Mouse (Mus musculus) CH12.LX (cell line): ENCODE measurements around the gene Gpcpd1. TPM values are rescaled to one million over a fixed set of nuclear protein-coding genes. Genes with fewer than 3 reads are reported as not detected.

Experiments
- DNase-seq: peaks from one replicate; pipeline ENCODE4 v3.0.0-alpha.2; 2013; ENCODE audit errors: extremely low read depth
- H3K27ac ChIP-seq: 2 replicates; pipeline ENCODE4 v1.5.1; 2012; ENCODE audit warnings: low read depth, mild to moderate bottlenecking, control low read depth, moderate library complexity; ENCODE audit not compliant: insufficient read depth
- H3K27me3 ChIP-seq: replicated peaks from 2 replicates; pipeline ENCODE3; 2012; ENCODE audit warnings: inconsistent platforms
- H3K36me3 ChIP-seq, 2 experiments: replicated peaks in 1 of 2; 2 replicates each; pipeline versions ENCODE3 to v1.6.1; 2012; ENCODE audit warnings: inconsistent platforms in 1 of 2, low read length in 1 of 2, mild to moderate bottlenecking in 1 of 2, mixed read lengths in 1 of 2, moderate library complexity in 1 of 2; ENCODE audit not compliant: control insufficient read depth in 1 of 2, insufficient read depth in 1 of 2
- H3K4me1 ChIP-seq, 2 experiments: 2 replicates each; pipeline ENCODE4 v1.6.1; 2012; ENCODE audit warnings: inconsistent platforms in 1 of 2, moderate library complexity in 1 of 2; ENCODE audit not compliant: insufficient read depth in 2 of 2, control insufficient read depth in 1 of 2
- H3K4me2 ChIP-seq: 2 replicates; pipeline ENCODE4 v1.6.1; 2012; ENCODE audit warnings: low read depth, mild to moderate bottlenecking, control low read depth; ENCODE audit not compliant: poor library complexity, insufficient read depth, severe bottlenecking
- H3K4me3 ChIP-seq, 3 experiments: fragments of 150-350 bp in 1 of 3; sonication (generic) in 1 of 3; replicated peaks in 1 of 3; 2 replicates each; pipeline versions ENCODE3 to v1.5.1; 2011 to 2012; ENCODE audit warnings: low read depth in 2 of 3, low read length in 2 of 3, mild to moderate bottlenecking in 2 of 3, moderate library complexity in 2 of 3, control low read depth in 1 of 3, improper control_type of control experiment in 1 of 3, inconsistent platforms in 1 of 3, mixed read lengths in 1 of 3; ENCODE audit not compliant: poor library complexity in 1 of 3
- H3K79me2 ChIP-seq: replicated peaks from 2 replicates; pipeline ENCODE4 v1.6.1; 2012; ENCODE audit warnings: mild to moderate bottlenecking, moderate library complexity; ENCODE audit not compliant: control insufficient read depth, poor library complexity, insufficient read depth, severe bottlenecking; ENCODE audit errors: extremely low read depth
- H3K9ac ChIP-seq: 2 replicates; pipeline ENCODE4 v1.6.1; 2012; ENCODE audit warnings: low read depth, mild to moderate bottlenecking, control low read depth, moderate library complexity; ENCODE audit not compliant: insufficient read depth
- H3K9me3 ChIP-seq: replicated peaks from 2 replicates; pipeline ENCODE3; 2012; ENCODE audit warnings: low read length, inconsistent platforms, mixed read lengths
- BHLHE40 ChIP-seq: IDR thresholded peaks from 2 replicates; pipeline ENCODE4 v1.6.1; 2011; ENCODE audit warnings: mild to moderate bottlenecking, low read depth, low read length, improper control_type of control experiment
- CHD2 ChIP-seq: IDR thresholded peaks from 2 replicates; pipeline ENCODE4 v1.6.1; 2011; ENCODE audit warnings: low read length, improper control_type of control experiment
- CTCF ChIP-seq, 2 experiments: IDR thresholded peaks in 1 of 2; conservative IDR thresholded peaks in 1 of 2; 2 replicates each; pipeline ENCODE4 v1.5.1; 2011 to 2012; ENCODE audit warnings: low read depth in 2 of 2, low read length in 2 of 2, improper control_type of control experiment in 1 of 2, inconsistent platforms in 1 of 2, mild to moderate bottlenecking in 1 of 2, moderate library complexity in 1 of 2
- E2F4 ChIP-seq: IDR thresholded peaks from 2 replicates; pipeline ENCODE4 v1.6.1; 2011; ENCODE audit warnings: low read depth, low read length, improper control_type of control experiment; ENCODE audit not compliant: insufficient replicate concordance
- ELF1 ChIP-seq: IDR thresholded peaks from 2 replicates; pipeline ENCODE4 v1.6.1; 2014; ENCODE audit warnings: low read depth, mild to moderate bottlenecking, inconsistent platforms, low read length, improper control_type of control experiment
- EP300 ChIP-seq: IDR thresholded peaks from 2 replicates; pipeline ENCODE4 v1.6.1; 2011; ENCODE audit warnings: low read length, improper control_type of control experiment
- ETS1 ChIP-seq: conservative IDR thresholded peaks from 2 replicates; pipeline ENCODE4 v1.6.1; 2012; ENCODE audit warnings: low read depth, mild to moderate bottlenecking, inconsistent platforms, low read length, improper control_type of control experiment, moderate library complexity
- GABPA ChIP-seq: IDR thresholded peaks from 2 replicates; pipeline ENCODE4 v1.6.1; 2012; ENCODE audit warnings: low read depth, low read length, improper control_type of control experiment, inconsistent platforms; ENCODE audit not compliant: insufficient replicate concordance
- HCFC1 ChIP-seq: IDR thresholded peaks from 2 replicates; pipeline ENCODE4 v1.6.1; 2012; ENCODE audit warnings: low read depth, mild to moderate bottlenecking, inconsistent platforms, low read length, improper control_type of control experiment
- IRF4 ChIP-seq: IDR thresholded peaks from 2 replicates; pipeline ENCODE4 v1.6.1; 2014; ENCODE audit warnings: low read depth, mild to moderate bottlenecking, inconsistent platforms, low read length, improper control_type of control experiment
- JUN ChIP-seq: IDR thresholded peaks from 2 replicates; pipeline ENCODE4 v1.6.1; 2011; ENCODE audit warnings: low read depth, mild to moderate bottlenecking, low read length, improper control_type of control experiment, moderate library complexity; ENCODE audit not compliant: insufficient read depth
- JUND ChIP-seq: conservative IDR thresholded peaks from 2 replicates; pipeline ENCODE4 v1.6.1; 2011; ENCODE audit warnings: low read depth, low read length, improper control_type of control experiment
- KAT2A ChIP-seq: IDR thresholded peaks from 2 replicates; pipeline ENCODE4 v1.6.1; 2012; ENCODE audit warnings: low read length, improper control_type of control experiment, inconsistent platforms; ENCODE audit not compliant: insufficient replicate concordance
- MAFK ChIP-seq: IDR thresholded peaks from 2 replicates; pipeline ENCODE4 v1.6.1; 2011; ENCODE audit warnings: low read length, improper control_type of control experiment; ENCODE audit not compliant: insufficient replicate concordance
- MAX ChIP-seq: IDR thresholded peaks from 2 replicates; pipeline ENCODE4 v1.6.1; 2011; ENCODE audit warnings: low read length, improper control_type of control experiment
- MAZ ChIP-seq: IDR thresholded peaks from 2 replicates; pipeline ENCODE4 v1.6.1; 2012; ENCODE audit warnings: low read depth, mild to moderate bottlenecking, inconsistent platforms, low read length, improper control_type of control experiment, moderate library complexity
- MEF2A ChIP-seq: IDR thresholded peaks from 2 replicates; pipeline ENCODE4 v1.6.1; 2014; ENCODE audit warnings: low read depth, mild to moderate bottlenecking, inconsistent platforms, low read length, improper control_type of control experiment, borderline replicate concordance
- MXI1 ChIP-seq: IDR thresholded peaks from 2 replicates; pipeline ENCODE4 v1.6.1; 2011; ENCODE audit warnings: mild to moderate bottlenecking, low read depth, low read length, improper control_type of control experiment
- MYC ChIP-seq: IDR thresholded peaks from 2 replicates; pipeline ENCODE4 v1.6.1; 2011; ENCODE audit warnings: low read depth, mild to moderate bottlenecking, improper control_type of control experiment, low read length
- NELFE ChIP-seq: IDR thresholded peaks from 2 replicates; pipeline ENCODE4 v1.6.1; 2011; ENCODE audit warnings: low read depth, low read length, improper control_type of control experiment
- PAX5 ChIP-seq: IDR thresholded peaks from 2 replicates; pipeline ENCODE4 v1.6.1; 2012; ENCODE audit warnings: low read length, inconsistent platforms, mixed read lengths
- POLR2A ChIP-seq: IDR thresholded peaks from 2 replicates; pipeline ENCODE4 v1.6.1; 2011; ENCODE audit warnings: low read depth, mild to moderate bottlenecking, improper control_type of control experiment, low read length
- POLR2AphosphoS2 ChIP-seq: IDR thresholded peaks from 2 replicates; pipeline ENCODE4 v1.6.1; 2011; ENCODE audit warnings: low read depth, low read length, improper control_type of control experiment
- RCOR1 ChIP-seq: conservative IDR thresholded peaks from 2 replicates; pipeline ENCODE4 v1.6.1; 2012; ENCODE audit warnings: low read depth, mild to moderate bottlenecking, inconsistent platforms, low read length, improper control_type of control experiment
- SIN3A ChIP-seq: IDR thresholded peaks from 2 replicates; pipeline ENCODE4 v1.6.1; 2012; ENCODE audit warnings: low read length, improper control_type of control experiment, inconsistent platforms
- SMC3 ChIP-seq: IDR thresholded peaks from 2 replicates; pipeline ENCODE4 v1.6.1; 2011; ENCODE audit warnings: low read depth, low read length, improper control_type of control experiment
- TCF12 ChIP-seq: IDR thresholded peaks from 2 replicates; pipeline ENCODE4 v1.6.1; 2014; ENCODE audit warnings: low read depth, mild to moderate bottlenecking, inconsistent platforms, low read length, improper control_type of control experiment
- UBTF ChIP-seq: IDR thresholded peaks from 2 replicates; pipeline ENCODE4 v1.6.1; 2012; ENCODE audit warnings: low read depth, mild to moderate bottlenecking, inconsistent platforms, low read length, improper control_type of control experiment, moderate library complexity
- USF1 ChIP-seq: IDR thresholded peaks from 2 replicates; pipeline ENCODE4 v1.6.1; 2014; ENCODE audit warnings: low read depth, mild to moderate bottlenecking, inconsistent platforms, low read length, improper control_type of control experiment
- ZC3H11A ChIP-seq: IDR thresholded peaks from 2 replicates; pipeline ENCODE4 v1.6.1; 2012; ENCODE audit warnings: low read depth, mild to moderate bottlenecking, inconsistent platforms, low read length, improper control_type of control experiment
- ZMIZ1 ChIP-seq: IDR thresholded peaks from 2 replicates; pipeline ENCODE4 v1.6.1; 2012; ENCODE audit warnings: low read depth, mild to moderate bottlenecking, inconsistent platforms, low read length, improper control_type of control experiment
- ZNF384 ChIP-seq: IDR thresholded peaks from 2 replicates; pipeline ENCODE4 v1.6.1; 2012; ENCODE audit warnings: low read depth, low read length, improper control_type of control experiment, inconsistent platforms
- dilution Hi-C: fragments of 300-500 bp; cut with MboI; formaldehyde crosslinking; loops from 2 replicates; pipeline ENCODE4 v1.14.3; 2020; ENCODE audit warnings: low sequenced_read_pairs; ENCODE audit not compliant: extremely low pct_unique_long_range_greater_than_20kb, extremely low pct_ligation_motif_present
- in situ Hi-C: fragments of 300-500 bp; cut with MboI; formaldehyde crosslinking; loops from 3 replicates; pipeline ENCODE4 v1.14.3; 2019; ENCODE audit warnings: low sequenced_read_pairs, low pct_ligation_motif_present, low pct_unique_long_range_greater_than_20kb, mixed read lengths
- polyA plus RNA-seq: library from polyadenylated mRNA; unstranded; fragments of >175 nt; gene quantifications from 2 replicates; pipeline ENCODE4 v1.2.1, GENCODE M21; 2012; ENCODE audit warnings: low read depth; ENCODE audit not compliant: insufficient read length
- total RNA-seq, 2 experiments: library from RNA; depleted of rRNA; stranded (reverse); fragments of 300-350 nt in 1 of 2; fragments of >200 nt in 1 of 2; gene quantifications; 2 replicates each; pipeline ENCODE4 v1.2.3; 2012 to 2014

Gene Gpcpd1
- total and polyA plus RNA-seq, 3 experiments, result 30.9 to 60.8 (median 33.5) TPM

DNA sequence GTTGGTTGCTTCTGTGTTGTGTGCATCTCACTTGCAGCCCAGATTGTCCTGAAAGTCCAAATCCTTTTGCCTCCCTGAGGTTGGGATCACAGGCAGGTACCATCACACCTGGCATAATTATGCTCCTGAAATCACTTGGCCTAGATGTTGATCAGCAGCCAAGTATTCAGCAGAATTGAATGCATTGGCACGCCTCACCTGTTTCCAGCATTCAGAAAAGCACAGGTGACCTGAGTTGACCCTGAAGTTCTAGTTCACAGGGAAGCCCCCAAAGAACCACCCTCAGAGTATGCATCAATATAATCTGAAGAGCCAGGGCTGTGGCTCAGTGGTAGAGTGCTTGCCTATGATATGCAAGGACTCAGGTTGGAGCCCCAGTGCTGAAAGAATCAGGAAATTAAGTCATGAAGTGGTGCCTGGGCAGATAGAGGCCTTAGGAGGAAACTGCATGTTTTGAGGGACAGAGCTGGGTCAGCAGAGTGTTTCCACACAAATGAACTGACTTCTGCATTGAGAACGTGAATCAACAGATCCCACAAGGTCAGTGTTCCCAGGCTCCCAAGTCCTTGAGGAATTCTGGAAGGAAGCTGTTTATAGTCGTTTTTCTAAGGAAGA lies 10.4 kb upstream of the Gpcpd1 start:
- Histone ChIP-seq H3K36me3 (no peaks in the 10 kb centered on the region), H3K79me2 (no peaks in the 10 kb centered on the region), H3K4me3 (no peak overlapping the region), H3K4me1 (peaks cover 8 to 55% of the 10 kb centered on the region in 2 experiments), H3K27ac (no peak overlapping the region), H3K9me3 (no peaks in the 10 kb centered on the region), H3K4me2 (0 out of 2 replicates have a peak overlapping the region, but pooled peaks have one; percentile 90), H3K9ac (no peak overlapping the region), H3K27me3 (peaks cover 2% of the 10 kb centered on the region)
- dilution Hi-C loops (no loop called here), in situ Hi-C loops (no loop called here)
- no peak for DNase-seq
- TF ChIP-seq MAFK, result no peak

DNA sequence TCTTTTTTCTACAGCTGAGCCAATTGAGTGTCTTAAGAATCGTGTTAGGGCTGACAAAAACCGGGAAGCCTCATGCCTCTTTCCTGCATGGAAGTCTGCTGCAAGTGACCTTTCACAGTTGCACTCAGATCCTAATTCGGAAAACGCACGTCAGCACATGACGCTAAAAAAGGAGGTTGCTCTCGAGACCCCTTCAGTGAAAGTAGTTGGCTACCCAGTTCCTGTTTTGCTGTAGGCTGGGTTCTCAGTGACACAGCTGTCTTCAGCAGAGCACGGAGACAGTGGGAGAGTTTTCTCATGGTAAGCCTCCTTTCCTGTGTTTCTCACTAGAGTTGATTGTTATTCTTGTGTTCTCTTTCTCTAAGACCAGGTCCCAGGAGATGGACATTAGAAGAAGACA lies 9.7 kb upstream of the Gpcpd1 start:
- Histone ChIP-seq H3K36me3 (no peaks in the 10 kb centered on the region), H3K4me2 (peak overlapping the region; percentile 90), H3K9ac (no peak overlapping the region), H3K27me3 (peaks cover 2% of the 10 kb centered on the region), H3K4me1 (peaks cover 8 to 51% of the 10 kb centered on the region in 2 experiments), H3K4me3 (no peak overlapping the region), H3K9me3 (no peaks in the 10 kb centered on the region), H3K27ac (no peak overlapping the region), H3K79me2 (no peaks in the 10 kb centered on the region)
- dilution Hi-C loops, result no loop called here
- in situ Hi-C loops, result no loop called here
- DNase-seq, result peak; percentile 83
- peak; percentile 84 for TF ChIP-seq SIN3A
- TF ChIP-seq CTCF (conservative IDR thresholded peaks at IDR 0.05 in 1 of 2, IDR thresholded peaks at IDR 0.05 in 1 of 2; ENCODE audit: low read depth in 2 of 2, low read length in 2 of 2), result no peak
- TF ChIP-seq IRF4, result peak; percentile 98
- TF ChIP-seq MAFK, result peak; percentile 92
- TF ChIP-seq CHD2, result 0 out of 2 replicates have a peak, but pooled peaks have one; percentile 54
- 0 out of 2 replicates have a peak, but pooled peaks have one; percentile 54 for TF ChIP-seq ELF1
- peak; percentile 67 for TF ChIP-seq MYC
- TF ChIP-seq HCFC1, result peak; percentile 29; the same call in 1 of the 2 replicates
- TF ChIP-seq POLR2A, result no peak
- peak; percentile 81 for TF ChIP-seq JUN
- TF ChIP-seq BHLHE40, result peak; percentile 96
- peak; percentile 97 for TF ChIP-seq EP300
- TF ChIP-seq GABPA, result no peak; the same call in 1 of the 2 replicates
- TF ChIP-seq POLR2AphosphoS2, result no peak
- TF ChIP-seq UBTF, result no peak
- peak; percentile 91 for TF ChIP-seq TCF12
- no peak for TF ChIP-seq MAX
- peak; percentile 92; the same call in 1 of the 2 replicates for TF ChIP-seq RCOR1
- TF ChIP-seq MEF2A, result peak; percentile 99
- no peak for TF ChIP-seq ZC3H11A
- peak; percentile 61; the same call in 1 of the 2 replicates for TF ChIP-seq MAZ
- TF ChIP-seq KAT2A, result no peak
- no peak for TF ChIP-seq USF1
- TF ChIP-seq ZMIZ1, result no peak
- TF ChIP-seq ZNF384, result peak; percentile 51; the same call in 1 of the 2 replicates
- peak; percentile 80 for TF ChIP-seq JUND
- TF ChIP-seq SMC3, result peak; percentile 11; the same call in 1 of the 2 replicates
- TF ChIP-seq MXI1, result 0 out of 2 replicates have a peak, but pooled peaks have one; percentile 32
- no peak for TF ChIP-seq E2F4
- peak; percentile 99 for TF ChIP-seq ETS1
- TF ChIP-seq NELFE, result no peak
- TF ChIP-seq PAX5, result no peak
